ENCODE assay signal across 20 mouse cellular contexts in genomic region chr5:148380246-148380504, GRCm38 (mm10). TPM values are rescaled to one million over a fixed set of nuclear protein-coding genes. Genes with fewer than 3 reads are reported as not detected.
DNase-seq lines count a peak whose midpoint lies in the region; ATAC-seq and TF ChIP-seq lines count a peak whose summit lies in the region.
"Had no signal": no experiment of that assay in that cellular context is flagged by ENCODE, and none has a peak within 500 bp of the region (broad histone marks: within the 10 kb centered on the region; RNA-seq: fewer than 3 reads in every experiment).

No protein-coding gene starts in this region.

- no peaks in the 10 kb centered on the region for H3K9me3 ChIP-seq in ES-E14 (ENCODE audit: control insufficient read depth, insufficient read depth, low read depth, low read length)
- H3K9me3 ChIP-seq in MEL (replicated peaks; ENCODE audit: insufficient read depth, low read length): no peaks in the 10 kb centered on the region
- H3K9me3 ChIP-seq in intestine, embryonic 16.5 days (ENCODE audit: control insufficient read depth, low read length): peaks cover 7% of the 10 kb centered on the region; the same call in 1 of the 2 replicates
- H3K9me3 ChIP-seq: forebrain, embryonic 15.5 days had no signal

- peaks cover 6% of the 10 kb centered on the region; the same call in 1 of the 2 replicates for H3K4me1 ChIP-seq in spleen, adult 2 months (ENCODE audit: control insufficient read depth, insufficient read depth, insufficient read length)
- H3K4me1 ChIP-seq in ES-E14 (ENCODE audit: control insufficient read depth in 2 of 2, insufficient read depth in 2 of 2, low read length in 2 of 2, poor library complexity in 1 of 2) (peaks cover 0 to 9% of the 10 kb centered on the region in 2 experiments; a peak in 3 of 4 replicates), MEL (ENCODE audit: control insufficient read depth in 1 of 2, insufficient read depth in 2 of 2, low read length in 2 of 2) (peaks cover 26 to 47% of the 10 kb centered on the region in 2 experiments)
- H3K4me1 ChIP-seq in intestine, embryonic 16.5 days (ENCODE audit: control insufficient read depth, insufficient read depth, low read length): peaks cover 8% of the 10 kb centered on the region

- H3K27ac ChIP-seq in spleen, adult 2 months (ENCODE audit: insufficient read depth, low read length): peak overlapping the region; percentile 59
- H3K27ac ChIP-seq in ES-E14 (ENCODE audit: insufficient read depth, low read depth, low read length, poor library complexity, severe bottlenecking) (no peak overlapping the region), MEL (ENCODE audit: control insufficient read depth, low read depth, low read length) (peak overlapping the region; percentile 68), macrophage (peak overlapping the region; percentile 44; the same call in 1 of the 2 replicates)
- H3K27ac ChIP-seq in intestine, embryonic 16.5 days (ENCODE audit: low read length): no peak overlapping the region
- H3K27ac ChIP-seq: embryonic facial prominence, embryonic 10.5 days; embryonic facial prominence, embryonic 12.5 days; forebrain, embryonic 13.5 days; forebrain, embryonic 15.5 days had no signal

- H3K27me3 ChIP-seq in spleen, adult 2 months (ENCODE audit: control insufficient read depth, insufficient read depth, low read length): no peaks in the 10 kb centered on the region
- H3K27me3 ChIP-seq in MEL (ENCODE audit: control insufficient read depth in 1 of 2, insufficient read depth in 2 of 2, low read length in 2 of 2): no peaks in the 10 kb centered on the region
- H3K27me3 ChIP-seq in intestine, embryonic 16.5 days (replicated peaks; ENCODE audit: control insufficient read depth, insufficient read depth, low read length): no peaks in the 10 kb centered on the region
- H3K27me3 ChIP-seq: embryonic facial prominence, embryonic 12.5 days; forebrain, embryonic 13.5 days; forebrain, embryonic 15.5 days had no signal

- H3K36me3 ChIP-seq in spleen, adult 2 months (ENCODE audit: control insufficient read depth, insufficient read depth, low read length): no peaks in the 10 kb centered on the region
- no peaks in the 10 kb centered on the region; the same call in 1 of the 2 replicates for H3K36me3 ChIP-seq in ES-E14 (ENCODE audit: control insufficient read depth, insufficient read depth, low read length, poor library complexity, severe bottlenecking)
- peaks cover 41 to 58% of the 10 kb centered on the region in 2 experiments for H3K36me3 ChIP-seq in MEL (ENCODE audit: control insufficient read depth in 1 of 2, insufficient read depth in 2 of 2, low read length in 2 of 2)
- no peaks in the 10 kb centered on the region for H3K36me3 ChIP-seq in macrophage (ENCODE audit: inconsistent target)
- peaks cover 10% of the 10 kb centered on the region; the same call in 1 of the 2 replicates for H3K36me3 ChIP-seq in intestine, embryonic 16.5 days (ENCODE audit: control insufficient read depth, insufficient read depth, low read length)
- H3K36me3 ChIP-seq: embryonic facial prominence, embryonic 12.5 days; forebrain, embryonic 15.5 days had no signal

- no peak overlapping the region for H3K4me3 ChIP-seq in spleen, adult 2 months (ENCODE audit: extremely low read depth, insufficient read depth, insufficient read length)
- H3K4me3 ChIP-seq in ES-E14 (ENCODE audit: insufficient read depth in 1 of 2, low read depth in 1 of 2, low read length in 2 of 2, poor library complexity in 1 of 2, severe bottlenecking in 1 of 2): no peak overlapping the region
- H3K4me3 ChIP-seq in MEL (ENCODE audit: control insufficient read depth in 1 of 2, insufficient read depth in 1 of 2, low read depth in 2 of 2, low read length in 2 of 2): no peak overlapping the region
- no peak overlapping the region for H3K4me3 ChIP-seq in macrophage (ENCODE audit: inconsistent target)
- H3K4me3 ChIP-seq in intestine, embryonic 16.5 days (ENCODE audit: low read length): no peak overlapping the region
- H3K4me3 ChIP-seq: embryonic facial prominence, embryonic 10.5 days; embryonic facial prominence, embryonic 12.5 days; forebrain, embryonic 13.5 days; forebrain, embryonic 15.5 days had no signal

- H3K4me2 ChIP-seq in intestine, embryonic 16.5 days (ENCODE audit: low read depth, low read length): no peak overlapping the region
- H3K4me2 ChIP-seq: embryonic facial prominence, embryonic 12.5 days; forebrain, embryonic 13.5 days; forebrain, embryonic 15.5 days had no signal

- TF ChIP-seq EP300 in MEL (IDR thresholded peaks at IDR 0.05; ENCODE audit: low read depth in 1 of 2, low read length in 2 of 2): no peak

- no peak overlapping the region for H3K9ac ChIP-seq in ES-E14 (ENCODE audit: insufficient read depth, low read depth, low read length, poor library complexity, severe bottlenecking)
- H3K9ac ChIP-seq in MEL (ENCODE audit: control insufficient read depth, low read depth, low read length, poor library complexity, severe bottlenecking): no peak overlapping the region
- no peak overlapping the region for H3K9ac ChIP-seq in intestine, embryonic 16.5 days (ENCODE audit: low read depth, low read length)
- H3K9ac ChIP-seq: embryonic facial prominence, embryonic 12.5 days; forebrain, embryonic 13.5 days; forebrain, embryonic 15.5 days; forebrain, postnatal 0 days had no signal

- no peak for TF ChIP-seq RAD21 in MEL (IDR thresholded peaks at IDR 0.05; ENCODE audit: low read depth, low read length)

- H3K79me2 ChIP-seq in MEL (ENCODE audit: control insufficient read depth, insufficient read depth, low read length, poor library complexity) (peaks cover 66% of the 10 kb centered on the region), macrophage (ENCODE audit: inconsistent target) (peaks cover 64% of the 10 kb centered on the region)

- in situ Hi-C loops in ES-E14 (cut with MboI; ENCODE audit: low sequenced_read_pairs in 2 of 2, unreplicated experiment in 2 of 2): no loop called here

- ATAC-seq in intestine, embryonic 16.5 days: no peak
- ATAC-seq: forebrain, embryonic 13.5 days; forebrain, embryonic 15.5 days; forebrain, postnatal 0 days had no signal

- TF ChIP-seq CTCF in spleen, adult 2 months (IDR thresholded peaks at IDR 0.05; ENCODE audit: extremely low read depth, insufficient read depth, insufficient read length, insufficient replicate concordance): no peak
- TF ChIP-seq CTCF in MEL (IDR thresholded peaks at IDR 0.05 in 2 of 3, conservative IDR thresholded peaks at IDR 0.05 in 1 of 3; ENCODE audit: control insufficient read depth in 1 of 3, insufficient read depth in 1 of 3, low read depth in 2 of 3, low read length in 3 of 3, poor library complexity in 1 of 3, severe bottlenecking in 1 of 3): no peak; a peak in 1 of 6 replicates

- TF ChIP-seq POLR2A in spleen, adult 2 months (IDR thresholded peaks at IDR 0.05; ENCODE audit: low read depth, low read length): no peak
- TF ChIP-seq POLR2A in MEL (IDR thresholded peaks at IDR 0.05; ENCODE audit: control insufficient read depth in 1 of 2, insufficient read depth in 1 of 2, low read depth in 1 of 2, low read length in 2 of 2, poor library complexity in 1 of 2): no peak

- DNase-seq in spleen, adult 2 months (ENCODE audit: low read depth in 1 of 2, low spot score in 2 of 2): no peak
- DNase-seq in spleen, postnatal 10 days (ENCODE audit: low spot score in 2 of 2): no peak
- DNase-seq in ES-E14 (ENCODE audit: low read depth, low spot score) (no peak), MEL (ENCODE audit: low read depth, low spot score) (no peak)
- no peak for DNase-seq in kidney, postnatal 10 days
- no peak for DNase-seq in heart, postnatal 4 days
- DNase-seq: adrenal gland, postnatal 10 days; adrenal gland, postnatal 25 days; cerebellum, adult 11-12 months; cerebellum, adult 2 months; cerebellum, adult 9-10 months; cerebellum, postnatal 10 days; cerebellum, postnatal 25 days; forebrain, postnatal 0 days had no signal

- WGBS in spleen, adult 2 months: 87% methylated on average over 6 of the region's 6 CpGs
- WGBS in macrophage (ENCODE audit: missing documents): 92% methylated on average over 6 of the region's 6 CpGs
- 93% methylated on average over 6 of the region's 6 CpGs for WGBS in intestine, embryonic 16.5 days

TF ChIP-seq in ES-E14, 5 proteins besides CTCF, POLR2A, EP300 and RAD21:
- TF ChIP-seq HCFC1 (IDR thresholded peaks at IDR 0.05; ENCODE audit: borderline replicate concordance, insufficient read depth, low read length) (no peak), ZC3H11A (IDR thresholded peaks at IDR 0.05; ENCODE audit: borderline replicate concordance, low read depth, low read length) (no peak), CHD2 (IDR thresholded peaks at IDR 0.05; ENCODE audit: low read depth, low read length) (no peak), ZNF384 (IDR thresholded peaks at IDR 0.05; ENCODE audit: low read depth, low read length) (0 out of 2 replicates have a peak, but pooled peaks have one; percentile 37)

TF ChIP-seq in MEL, 35 proteins besides CTCF, POLR2A, EP300 and RAD21:
- TF ChIP-seq MEF2A (IDR thresholded peaks at IDR 0.05; ENCODE audit: extremely low read depth, insufficient replicate concordance, low read depth, low read length, poor library complexity, severe bottlenecking) (no peak), MAX (IDR thresholded peaks at IDR 0.05; ENCODE audit: low read length) (no peak), BHLHE40 (IDR thresholded peaks at IDR 0.05; ENCODE audit: borderline replicate concordance, low read depth, low read length) (no peak), ZNF384 (IDR thresholded peaks at IDR 0.05; ENCODE audit: low read depth, low read length) (peak; percentile 74), CHD1 (IDR thresholded peaks at IDR 0.05; ENCODE audit: low read depth, low read length) (0 out of 2 replicates have a peak, but pooled peaks have one; percentile 34), JUND (IDR thresholded peaks at IDR 0.05; ENCODE audit: low read depth, low read length) (no peak)

RNA-seq across cellular contexts. Expression of gene Slc7a1, which starts 19.5 kb away (rescaled TPM):
- polyA plus RNA-seq in spleen, adult 2 months (2012; rRNA removed): 8.8 and 9.3 TPM in 2 replicates
- total RNA-seq in ES-E14 (2012; rRNA removed) (104 and 151 TPM in 2 replicates), MEL (2012; rRNA removed) (64.1 and 90.2 TPM in 2 replicates)
- polyA plus RNA-seq in MEL (2012; ENCODE audit: insufficient read depth in 1 of 2, insufficient read length in 2 of 2, low read depth in 1 of 2, low replicate concordance in 2 of 2, missing spikeins in 1 of 2) (100 to 1,000 TPM in 1 of 2 experiments, 10 to 100 TPM in 1; 80.9 to 133 TPM), macrophage (2018) (1.9 to 13.2 TPM (median 4.3 TPM) in 3 replicates)
- total RNA-seq in macrophage (2018; cell fraction: chromatin; rRNA removed): 10 to 100 TPM in 24 of 26 experiments, 1 to 10 TPM in 2; 5.0 to 60.2 (median 21.2) TPM
- 10 to 100 TPM in 14 of 26 experiments, 1 to 10 TPM in 12; 5.3 to 28.9 (median 11.9) TPM for total RNA-seq in macrophage (2018; cell fraction: cytosol; rRNA removed)
- 10 to 100 TPM; 10.2 to 73.2 (median 31.5) TPM for total RNA-seq in macrophage (2018; cell fraction: nucleus; rRNA removed)
- total RNA-seq in heart, postnatal 4 days (2021): 10 to 100 TPM; 32.6 to 34.6 TPM
- 20.0 and 22.5 TPM in 2 replicates for polyA plus RNA-seq in intestine, embryonic 16.5 days (2015; fragmentation: Nextera tagmentation; extraction: Ambion mirVana)

Comparison
In these comparisons a context has a peak if more than half of its experiments do, and no peak if none do; other contexts are left out.
1. H3K27ac ChIP-seq: peak in spleen, adult 2 months (single experiment), MEL (single experiment) and macrophage (single experiment); none in ES-E14 (single experiment) and intestine, embryonic 16.5 days (single experiment).